Mouse (Mus musculus): ENCODE measurements around the gene Srpk2. TPM values are rescaled to one million over a fixed set of nuclear protein-coding genes. Genes with fewer than 3 reads are reported as not detected.
"Not testable (repeated sequence)": the region's sequence is repeated elsewhere in the genome, so short reads cannot be mapped to it uniquely, and the experiment has no call there.

The Srpk2 gene
- total RNA-seq (2022): 10 to 100 TPM; 59.9 to 75.7 (median 66.8) TPM

DNA sequence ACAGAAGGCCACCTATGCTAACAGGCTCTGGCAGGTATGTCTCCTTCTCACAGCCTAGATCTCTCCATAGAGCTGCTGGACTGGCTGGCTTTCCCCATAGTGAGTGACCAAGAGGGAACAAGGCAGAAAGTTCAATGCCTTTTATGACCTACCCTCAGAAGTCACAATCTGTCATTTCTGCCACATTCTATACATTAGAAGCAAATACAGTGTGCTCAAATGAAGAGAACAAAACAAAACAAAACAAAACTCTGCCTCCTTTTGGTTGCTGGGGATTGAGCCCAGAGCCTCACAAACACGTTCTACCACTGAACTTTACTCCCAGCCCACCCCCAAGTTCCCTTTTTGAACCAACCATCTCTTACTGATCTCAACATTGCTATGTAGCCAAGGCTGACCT lies at the start of gene Srpk2:
TSS of gene Srpk2 (minus strand) at position 101 of the 400 bp plus-strand sequence.
- DNase-seq: no peak

DNA sequence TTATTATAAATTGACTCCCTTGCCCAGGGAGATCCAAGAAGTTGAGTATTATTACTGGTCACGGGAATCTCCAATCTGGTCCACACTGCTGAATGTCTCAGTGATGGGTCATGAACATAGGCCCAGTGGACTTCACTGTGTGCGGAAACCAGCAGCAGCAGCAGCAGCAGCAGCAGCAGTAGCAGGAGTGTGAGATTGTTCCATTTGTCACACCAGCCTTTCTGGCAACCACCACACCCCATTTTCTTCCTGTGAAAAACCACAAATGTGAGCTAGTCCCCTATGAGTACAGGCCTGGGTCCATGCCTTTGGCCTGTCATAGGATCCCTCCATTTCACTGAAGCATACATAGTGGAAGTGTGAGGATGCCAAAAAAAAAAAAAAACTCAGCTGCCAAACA lies 37.5 kb upstream of the Srpk2 start:
- DNase-seq: no peak

DNA sequence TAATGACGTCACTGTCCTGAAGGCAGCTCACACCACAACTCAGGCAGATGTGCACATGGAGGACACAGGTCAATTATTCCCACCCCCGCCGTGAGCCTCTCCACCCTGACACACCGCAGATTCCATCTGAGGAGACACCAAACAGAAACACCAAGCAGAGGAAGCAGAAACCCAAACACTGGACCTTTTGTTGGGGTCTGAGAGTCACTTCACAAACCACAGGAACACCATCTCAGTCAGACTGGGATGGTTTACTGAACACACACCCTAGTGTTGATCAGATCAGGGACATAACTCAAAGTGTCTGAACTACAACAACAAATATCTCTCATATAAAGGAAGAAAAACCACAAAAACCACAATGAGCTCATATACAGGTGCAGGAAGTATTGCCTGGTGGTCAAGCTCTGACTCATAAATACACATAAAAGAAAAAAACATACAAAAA lies 34.5 kb upstream of the Srpk2 start:
- no peak for DNase-seq

DNA sequence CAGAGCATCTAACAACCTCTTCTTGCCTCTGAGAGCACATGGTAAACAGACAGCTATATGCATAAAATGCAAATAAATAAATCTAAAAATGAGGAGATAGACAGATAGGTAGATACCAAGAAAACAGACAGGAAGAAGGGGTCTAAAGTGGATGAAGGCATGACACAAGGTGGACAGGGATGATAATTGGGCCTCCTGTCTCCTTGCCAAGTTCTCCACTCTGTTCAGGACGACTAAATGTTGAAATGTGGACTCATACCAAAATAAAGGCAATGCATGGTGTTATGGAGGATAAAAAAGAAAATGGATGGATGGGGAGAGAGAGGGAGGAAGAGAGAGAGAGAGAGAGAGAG lies 33.7 kb upstream of the Srpk2 start:
- DNase-seq: no peak

DNA sequence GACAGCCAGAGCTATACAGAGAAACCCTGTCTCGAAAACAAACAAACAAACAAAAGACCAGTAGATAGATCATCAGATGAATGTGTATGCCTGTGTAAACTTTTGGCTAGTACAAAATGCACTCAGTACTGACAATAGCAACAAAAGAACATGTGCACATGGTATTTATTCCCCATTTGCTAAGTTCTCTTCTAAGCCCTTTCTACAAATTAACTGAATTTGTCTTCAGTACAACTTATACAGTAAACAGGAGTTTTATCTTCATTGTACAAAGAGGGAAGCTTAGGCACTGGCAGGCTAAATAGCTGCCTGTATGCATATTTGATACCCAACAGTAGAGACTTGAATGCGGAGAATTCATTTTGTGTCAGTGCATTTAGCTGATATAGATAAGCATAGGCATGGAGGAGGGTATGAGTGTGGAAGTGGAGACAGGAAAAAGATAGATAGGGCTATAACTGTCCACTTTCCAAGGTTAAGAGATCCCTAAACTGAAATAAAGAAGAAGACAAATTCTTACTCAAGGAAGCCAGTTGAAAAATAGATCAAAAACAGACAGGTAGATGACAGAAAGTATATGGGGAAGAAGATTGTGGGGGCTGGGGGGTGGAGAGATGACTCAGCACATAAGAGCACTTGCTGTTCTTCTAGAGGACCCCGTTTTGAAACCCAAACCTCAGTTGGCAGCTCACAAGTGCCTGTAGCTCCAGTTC lies 33.2 kb upstream of the Srpk2 start:
- no peak for DNase-seq

DNA sequence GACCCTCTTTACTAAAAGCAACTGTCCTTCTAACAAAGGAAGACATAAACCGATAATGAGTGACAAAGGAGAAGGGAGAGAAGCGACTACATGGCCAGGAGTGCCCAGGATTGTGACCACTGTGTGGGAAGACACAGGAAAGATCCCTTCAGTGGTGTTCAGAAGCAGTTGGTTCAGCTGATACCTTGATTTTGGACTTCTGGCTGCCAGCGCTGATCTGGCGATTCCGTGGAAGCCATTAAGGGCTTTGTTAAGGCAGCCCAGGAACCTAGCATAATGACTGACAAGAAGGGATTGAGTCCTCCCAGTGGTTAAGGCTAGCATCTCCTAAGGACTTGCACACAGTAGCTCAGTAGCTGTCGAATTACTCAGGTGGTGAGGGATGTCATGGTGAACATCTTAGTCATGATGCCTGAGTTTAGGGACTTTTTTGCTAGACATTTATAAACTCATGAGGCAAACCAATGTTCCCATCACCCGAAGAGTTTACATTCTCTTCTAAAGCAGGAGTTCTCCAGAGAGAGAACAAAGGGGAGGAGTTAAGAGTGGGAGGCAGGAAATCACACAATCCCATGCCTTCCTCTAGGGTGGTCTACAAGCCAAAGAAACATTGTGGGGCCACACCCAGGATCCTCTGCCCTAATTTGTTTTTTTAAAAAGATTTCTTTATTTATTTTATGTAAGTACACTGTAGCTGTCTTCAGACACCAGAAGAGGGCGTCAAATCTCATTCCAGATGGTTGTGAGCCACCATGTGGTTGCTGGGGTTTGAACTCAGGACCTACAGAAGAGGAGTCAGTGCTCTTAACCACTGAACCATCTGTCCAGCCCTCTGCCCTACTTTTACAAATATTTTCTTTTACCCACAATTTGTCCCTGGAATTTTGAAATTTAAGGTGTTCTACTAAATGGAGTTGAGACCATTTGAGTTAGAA lies 29.3 kb upstream of the Srpk2 start:
- DNase-seq: no peak

DNA sequence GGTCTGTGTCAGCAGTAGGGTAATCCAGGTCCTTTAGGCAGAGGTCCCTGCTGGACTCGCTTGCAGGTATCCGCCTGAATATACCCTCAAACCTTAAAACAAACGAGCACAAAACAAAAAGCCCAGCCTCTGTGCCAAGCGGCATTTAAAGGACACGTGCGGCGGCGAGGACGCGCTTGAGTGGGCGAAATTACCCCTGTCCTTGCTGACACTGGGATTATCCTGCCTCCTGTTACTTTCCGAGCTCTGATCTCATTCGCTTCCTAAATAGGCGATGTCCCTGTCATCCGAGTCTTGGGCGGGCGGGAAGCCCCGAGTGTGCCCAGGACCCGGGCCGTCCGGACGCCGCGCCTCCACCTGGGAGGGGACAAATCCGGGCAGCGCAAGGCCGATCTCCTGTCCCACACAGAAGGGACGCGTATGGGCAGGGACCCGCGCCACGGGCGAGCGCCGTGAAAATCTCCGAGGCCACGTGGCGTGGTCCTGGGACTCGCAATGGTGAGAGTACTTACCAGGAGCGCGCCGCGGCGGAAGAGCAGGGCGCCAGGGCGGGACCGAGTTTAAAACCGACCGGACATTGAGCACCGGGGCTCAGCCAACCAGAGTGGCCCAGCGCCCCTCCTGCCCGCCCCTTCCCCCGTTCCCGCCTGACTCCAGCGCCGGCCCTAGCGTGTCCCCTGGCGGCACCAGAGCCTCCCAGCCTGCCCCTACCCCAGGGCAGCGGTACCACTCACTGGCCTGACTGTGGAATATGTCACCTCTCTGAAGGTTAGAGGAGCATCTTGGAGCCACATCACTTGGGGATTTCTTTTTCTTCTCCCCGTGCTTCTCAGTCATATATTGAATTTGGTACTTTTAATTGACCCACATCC lies 27.9 kb upstream of the Srpk2 start:
- peak; percentile 73 for DNase-seq

DNA sequence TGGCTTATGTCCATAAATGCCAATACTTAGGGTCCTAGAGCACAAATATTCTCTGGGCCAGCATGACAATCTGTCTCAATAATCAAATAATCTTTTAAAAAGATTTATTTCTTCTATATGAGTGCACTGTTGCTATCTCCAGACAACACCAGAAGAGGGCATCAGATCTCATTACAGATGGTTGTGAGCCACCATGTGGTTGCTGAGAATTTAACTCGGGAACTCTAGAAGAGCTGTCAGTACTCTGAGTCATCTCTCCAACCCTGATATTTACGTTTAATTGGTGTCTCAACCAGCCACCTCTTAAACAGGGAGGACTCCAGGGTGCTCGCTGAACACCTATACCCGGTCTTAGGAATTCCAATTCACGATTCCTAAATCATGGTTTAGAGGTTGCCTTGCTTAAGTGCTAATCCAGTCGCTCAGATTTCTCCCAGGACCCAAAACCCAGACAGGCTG lies 27.3 kb upstream of the Srpk2 start:
- peak; percentile 10 for DNase-seq

DNA sequence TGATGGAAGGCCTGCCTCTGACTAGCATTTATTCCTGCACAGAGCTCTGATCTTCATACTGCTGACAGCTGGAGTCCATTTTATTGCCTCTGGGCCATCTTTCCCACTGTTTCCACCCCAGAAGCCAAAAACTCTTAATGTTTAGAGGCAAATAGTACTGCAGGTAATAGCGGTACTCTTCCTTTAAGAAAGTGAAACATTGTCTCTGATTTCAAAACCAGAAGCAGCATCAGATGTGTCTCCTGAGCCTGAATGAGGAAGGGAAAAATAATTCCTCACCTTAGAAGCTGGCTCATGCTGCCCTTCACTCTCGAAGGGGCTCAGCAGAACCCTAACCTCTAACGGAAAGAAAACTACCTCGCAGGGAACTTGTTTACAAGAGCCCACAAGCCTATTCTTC lies 26.8 kb upstream of the Srpk2 start:
- DNase-seq: no peak

DNA sequence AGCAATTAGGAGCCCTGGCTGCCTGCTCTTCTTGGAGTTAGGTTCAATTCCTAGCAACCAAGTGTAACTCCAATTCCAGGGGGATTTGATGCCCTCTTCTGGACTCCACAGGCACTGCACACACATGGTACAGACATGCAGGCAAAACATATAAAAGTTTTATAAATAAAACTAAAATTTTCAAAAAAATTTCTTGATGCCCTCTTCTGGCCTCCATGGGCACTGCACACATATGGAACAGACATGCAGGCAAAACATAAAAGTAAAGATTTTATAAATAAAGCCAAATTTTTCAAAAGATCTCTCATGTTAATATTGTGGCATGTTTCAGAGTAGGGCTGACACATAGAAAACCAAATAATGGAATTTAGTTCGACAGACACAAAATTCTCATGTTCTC lies 25.2 kb upstream of the Srpk2 start:
- DNase-seq: no peak

DNA sequence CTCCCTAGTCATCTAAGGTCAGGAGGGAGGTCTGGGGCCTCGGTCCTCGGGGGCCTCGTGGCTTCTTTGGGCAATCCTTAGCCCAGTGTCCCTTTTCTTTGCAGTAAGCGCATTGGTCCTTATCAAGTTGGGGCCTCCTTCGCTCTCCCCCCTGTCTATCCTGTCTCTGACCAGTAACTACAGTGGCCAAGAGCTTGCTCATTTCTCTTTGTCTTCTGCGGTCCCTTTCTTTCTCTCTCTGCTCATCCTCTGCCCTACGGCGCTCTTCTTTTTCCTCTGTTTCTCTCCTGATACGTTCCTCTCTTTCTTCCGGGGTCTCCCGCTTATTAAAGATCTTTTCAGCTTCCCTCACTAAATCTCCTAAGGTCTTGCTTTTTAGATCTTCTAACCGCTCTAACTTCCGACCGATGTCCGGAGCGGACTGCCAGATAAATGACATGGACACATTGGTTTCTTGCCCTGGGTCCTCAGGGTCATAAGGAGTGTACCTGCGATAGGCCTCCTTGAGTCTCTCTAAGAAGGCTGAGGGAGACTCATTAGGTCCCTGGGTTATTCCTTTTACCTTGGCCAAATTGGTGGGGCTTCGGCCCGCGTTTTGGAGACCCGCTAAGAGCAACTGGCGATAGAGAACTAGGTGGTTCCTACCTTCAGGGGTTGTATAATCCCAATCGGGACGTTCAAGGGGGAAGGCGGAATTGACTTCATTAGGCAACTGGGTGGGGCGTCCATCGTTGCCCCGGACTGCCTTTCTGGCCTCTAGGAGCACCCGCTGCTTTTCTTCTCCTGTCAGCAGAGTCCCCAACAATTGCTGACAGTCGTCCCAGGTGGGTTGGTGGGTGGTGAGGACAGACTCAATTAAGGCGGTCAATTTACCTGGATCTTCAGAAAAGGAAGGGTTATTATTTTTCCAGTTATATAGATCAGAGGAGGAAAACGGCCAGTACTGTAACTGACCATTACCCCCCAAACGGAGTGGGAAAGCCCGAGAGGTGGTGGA lies 22.5 kb upstream of the Srpk2 start:
- DNase-seq: not testable (repeated sequence)

DNA sequence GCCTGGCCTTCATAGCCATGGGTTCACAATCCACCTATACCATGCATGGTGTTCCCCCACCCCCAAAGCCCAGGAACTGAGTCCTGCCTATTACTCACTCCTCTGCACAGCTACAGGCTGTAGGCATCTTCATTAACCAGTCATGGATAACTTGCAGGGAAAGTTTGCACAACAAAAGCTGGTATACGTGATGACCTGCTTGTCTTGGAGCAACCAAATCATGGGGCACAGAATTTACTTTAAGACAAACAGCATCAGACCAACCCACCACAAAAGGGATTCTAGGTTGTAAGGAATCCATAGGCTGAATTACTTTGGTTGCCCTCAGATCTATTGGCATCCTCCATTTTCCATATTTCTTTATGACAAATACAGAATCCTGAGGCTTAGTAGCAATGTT lies 13.0 kb upstream of the Srpk2 start:
- no peak for DNase-seq

DNA sequence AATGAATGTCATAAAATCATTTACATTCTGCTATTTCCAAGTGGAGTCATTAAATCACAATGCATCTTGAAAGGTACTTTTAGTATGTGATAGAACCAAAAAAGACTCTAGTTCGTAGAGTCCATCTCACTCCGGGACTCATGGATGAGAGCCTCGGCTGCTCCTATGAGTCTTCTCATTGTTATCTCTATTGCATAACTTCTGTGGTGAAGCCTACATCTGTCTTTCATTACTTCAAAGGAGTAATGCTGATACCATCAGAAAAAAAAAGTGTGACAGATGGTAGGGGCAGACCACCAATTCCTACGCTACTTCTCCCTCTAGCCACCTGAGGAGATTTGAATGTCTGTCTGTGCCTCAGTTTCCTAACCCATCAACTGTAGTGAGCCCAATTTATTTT lies 986 bp downstream of the Srpk2 start:
- no peak for DNase-seq

DNA sequence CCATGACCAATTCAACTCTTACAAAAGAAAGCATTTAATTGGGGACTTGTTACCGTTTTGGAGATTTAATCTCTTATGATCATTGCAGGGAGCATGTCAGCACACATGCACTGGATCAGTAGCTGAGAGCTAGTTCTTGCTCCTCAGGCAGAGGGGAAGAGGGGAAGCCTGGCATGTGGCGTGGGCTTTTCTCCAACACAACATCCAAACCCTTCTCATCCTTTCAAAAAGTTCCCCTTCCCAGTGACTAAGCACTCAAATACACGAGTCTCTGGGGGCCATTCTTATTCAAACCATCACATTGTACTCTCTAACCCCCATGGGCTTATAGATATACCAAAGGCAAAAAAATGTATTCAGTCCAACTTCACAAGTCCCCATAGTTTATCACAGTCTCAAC lies 5.4 kb downstream of the Srpk2 start:
- DNase-seq: no peak

DNA sequence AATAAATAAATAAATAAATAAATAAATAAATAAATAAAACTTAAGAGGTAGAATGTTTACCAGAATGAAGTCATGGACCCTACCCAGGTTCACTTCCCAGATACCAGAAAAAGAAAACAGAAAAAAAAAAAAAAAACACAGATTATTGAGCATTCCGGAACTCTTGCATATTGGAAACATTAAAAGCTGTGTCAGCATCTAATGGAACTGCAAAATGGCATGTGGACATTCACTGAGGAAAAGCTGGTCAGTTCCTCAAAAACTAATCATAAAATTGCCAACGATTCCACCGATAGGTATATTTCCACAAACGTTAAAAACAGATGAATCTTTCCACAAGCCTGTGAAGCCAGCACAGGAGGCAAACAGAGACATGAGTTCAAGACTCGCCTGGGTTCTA lies 6.5 kb downstream of the Srpk2 start:
- no peak for DNase-seq

DNA sequence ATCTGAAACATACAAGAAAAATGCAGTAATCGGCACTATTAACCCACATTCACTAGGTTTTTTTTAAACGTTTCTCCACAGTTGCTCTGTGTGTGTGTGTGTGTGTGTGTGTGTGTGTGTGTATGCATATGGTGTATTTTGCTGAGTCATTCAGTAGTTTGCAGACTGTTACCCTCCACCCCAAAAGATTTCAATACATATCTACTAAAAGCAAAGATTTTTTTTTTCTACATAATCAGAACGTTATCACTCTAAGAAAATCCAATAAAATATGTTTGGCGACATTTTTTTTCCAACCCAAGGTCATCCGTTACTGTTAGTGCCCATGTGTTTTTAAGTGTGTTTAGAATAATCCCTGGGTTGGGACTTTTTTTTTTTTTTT lies 7.4 kb downstream of the Srpk2 start:
- no peak for DNase-seq

DNA sequence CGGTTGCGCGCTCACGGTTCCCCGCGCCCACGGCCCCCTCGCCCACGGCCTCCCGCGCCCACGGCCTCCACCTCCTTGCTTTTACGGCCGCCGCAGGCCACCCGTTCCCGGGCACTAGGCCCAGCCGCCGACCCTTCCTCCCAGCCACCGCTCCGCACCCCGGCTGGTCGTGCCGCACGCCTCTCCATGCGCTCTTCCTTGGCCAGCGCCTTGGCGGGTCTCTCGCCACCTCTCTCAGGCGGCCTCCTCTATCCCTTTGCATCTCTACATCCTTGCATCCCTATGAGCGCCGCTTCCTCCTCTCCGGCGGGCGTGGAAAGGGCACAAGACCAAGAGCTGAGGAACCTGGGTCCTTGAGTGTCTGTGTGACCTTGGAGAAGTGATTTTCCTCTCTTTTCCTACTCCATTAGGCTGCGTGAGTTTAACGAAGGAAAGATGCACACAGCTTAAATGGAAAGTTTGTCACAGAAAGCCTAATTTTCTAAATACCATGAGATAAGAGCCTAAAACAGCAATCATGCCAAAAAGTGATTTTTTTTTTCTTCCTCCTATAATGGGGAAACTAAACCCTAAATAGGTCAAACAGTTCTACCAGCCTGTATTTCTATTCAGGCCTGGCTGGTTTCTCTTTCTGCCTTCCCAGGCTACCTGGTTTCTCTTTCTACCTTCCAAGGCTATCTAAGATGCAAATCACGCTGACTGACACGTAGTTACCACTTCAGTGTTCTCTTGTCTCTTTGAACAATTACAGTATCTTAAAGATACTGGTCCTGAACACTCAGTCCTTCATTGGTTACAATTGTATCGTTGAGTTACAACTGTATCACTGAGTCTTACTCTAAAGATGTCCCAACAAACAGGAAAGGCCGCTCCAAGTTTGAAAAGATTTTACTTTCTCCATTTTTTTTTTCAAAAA lies 8.0 kb downstream of the Srpk2 start:
- peak; percentile 16 for DNase-seq

DNA sequence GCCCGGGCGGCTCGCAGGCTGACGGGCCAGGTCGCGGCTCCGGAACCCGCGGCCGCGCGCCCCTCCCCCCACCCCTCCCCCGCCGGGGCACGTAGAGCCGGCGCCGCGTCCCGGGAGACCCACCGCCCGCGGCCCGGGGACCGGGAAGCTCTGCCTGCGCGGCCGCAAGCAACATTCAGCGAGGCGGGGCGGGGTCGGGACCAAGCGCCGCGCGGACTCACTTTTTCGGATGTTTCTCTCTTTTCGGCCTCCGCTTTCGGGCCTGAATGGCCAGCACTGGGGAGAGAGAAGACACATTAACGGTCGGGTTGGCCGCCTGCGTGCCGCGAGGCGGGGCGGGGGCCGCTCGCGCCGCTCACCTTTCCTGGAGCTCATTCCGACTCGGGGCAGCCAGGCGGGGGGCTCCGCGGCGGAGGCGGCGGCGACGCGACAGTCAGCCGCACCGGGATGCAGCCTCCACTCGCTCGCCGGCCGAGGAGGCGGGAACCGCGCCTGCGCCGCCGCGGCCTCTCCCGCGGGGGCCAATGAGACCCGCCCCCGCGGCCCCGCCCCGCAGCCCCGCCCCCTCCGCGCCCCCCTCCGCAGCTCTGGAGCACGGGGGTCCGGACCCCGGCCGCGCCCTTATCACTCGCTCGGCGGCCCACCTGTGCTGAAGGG lies 8.8 kb downstream of the Srpk2 start:
- DNase-seq: peak; percentile 31

DNA sequence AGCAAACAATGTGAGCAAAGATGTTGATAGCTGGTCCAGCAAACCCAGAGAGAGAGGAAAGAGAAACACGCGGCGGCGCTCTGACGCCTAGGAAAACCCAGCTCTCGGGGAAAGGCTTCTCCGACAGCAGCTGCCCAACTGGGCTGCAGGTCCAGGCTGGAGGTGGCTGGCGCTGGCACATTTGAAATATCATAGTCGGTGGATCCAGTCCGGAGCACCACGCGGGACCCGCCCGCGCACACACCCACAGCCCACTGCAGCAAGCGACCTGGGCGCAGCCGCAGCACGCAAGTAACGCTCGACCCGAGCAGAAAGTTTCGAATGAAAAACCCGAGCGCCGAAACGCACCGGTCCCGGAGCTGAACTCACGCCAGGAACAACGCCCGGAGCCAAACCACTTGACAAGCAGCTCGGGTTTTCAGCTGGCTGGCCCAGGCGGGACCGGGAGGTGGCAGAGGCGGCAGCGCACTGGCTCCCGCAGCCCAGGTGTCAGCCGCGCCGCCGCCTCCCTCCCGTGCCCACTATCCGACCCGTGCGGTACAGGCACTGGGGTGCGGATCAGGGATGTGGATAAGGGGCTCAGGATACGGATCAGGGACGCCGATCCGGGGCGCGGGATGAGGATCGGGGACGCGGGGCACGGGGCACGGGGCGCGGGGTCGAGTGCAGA lies 9.5 kb downstream of the Srpk2 start:
- peak; percentile 47 for DNase-seq
